Mouse (Mus musculus) forebrain, embryonic 16.5 days (tissue): Measurements from ENCODE around the gene Negr1. TPM values are rescaled to one million over a fixed set of nuclear protein-coding genes. Genes with fewer than 3 reads are reported as not detected.

Source experiments
- ATAC-seq: fragments of 200-750 bp; cut with Nextera tagmentation; 2 replicates; pipeline ENCODE4 v1.8.0; 2017; ENCODE audit warnings: mild to moderate bottlenecking, moderate library complexity
- H3K27ac ChIP-seq: fragments of 300-500 bp; sonication (generic); 2 replicates; pipeline ENCODE4 v1.5.1; 2014; ENCODE audit warnings: low read length, control low read depth
- H3K27me3 ChIP-seq: fragments of 300-500 bp; sonication (generic); replicated peaks from 2 replicates; pipeline ENCODE4 v1.6.1; 2014; ENCODE audit warnings: low read length; ENCODE audit not compliant: control insufficient read depth, insufficient read depth
- H3K36me3 ChIP-seq: fragments of 300-500 bp; sonication (generic); 2 replicates; pipeline ENCODE4 v1.6.1; 2014; ENCODE audit not compliant: control insufficient read depth, insufficient read depth
- H3K4me1 ChIP-seq: fragments of 300-500 bp; sonication (generic); replicated peaks from 2 replicates; pipeline ENCODE4 v1.6.1; 2014; ENCODE audit warnings: low read length; ENCODE audit not compliant: control insufficient read depth, insufficient read depth
- H3K4me2 ChIP-seq: fragments of 300-500 bp; sonication (generic); 2 replicates; pipeline ENCODE4 v1.6.1; 2014; ENCODE audit warnings: mild to moderate bottlenecking, low read length, control low read depth
- H3K4me3 ChIP-seq: fragments of 300-500 bp; sonication (generic); replicated peaks from 2 replicates; pipeline ENCODE4 v1.5.1; 2014; ENCODE audit warnings: mild to moderate bottlenecking, low read length, control low read depth
- H3K9ac ChIP-seq: fragments of 300-500 bp; sonication (generic); replicated peaks from 2 replicates; pipeline ENCODE4 v1.6.1; 2014; ENCODE audit warnings: low read depth, low read length, control low read depth
- H3K9me3 ChIP-seq: fragments of 300-500 bp; sonication (generic); 2 replicates; pipeline ENCODE4 v1.6.1; 2016; ENCODE audit warnings: low read length; ENCODE audit not compliant: control insufficient read depth
- WGBS: fragments of 180-500 bp; shearing (Covaris S2); extraction: QIAGEN DNeasy Blood & Tissue Kit; methylation state at CpG from one replicate; pipeline ENCODE4 v1.1.7; 2014; 5-methylcytosine and 5-hydroxymethylcytosine counted together
- polyA plus RNA-seq: library from polyadenylated mRNA; unstranded; fragments of >200 nt; fragmentation: Nextera tagmentation; extraction: Ambion mirVana; gene quantifications from 2 replicates; pipeline ENCODE4 v1.2.1, GENCODE M21; 2015

The Negr1 gene
- polyA plus RNA-seq = 38.1 and 44.7 TPM in 2 replicates

GRCm38 (mm10) chr3:156561524-156562423 lies at the start of gene Negr1:
TSS of gene Negr1 (plus strand) at chr3:156561794.
- under 1% methylated on average over 58 of the region's 79 CpGs for WGBS
- Histone ChIP-seq H3K4me2 (peak within 1 kb of the TSS; percentile 76), H3K9me3 (no peaks in the 10 kb centered on the region), H3K9ac (peak within 1 kb of the TSS; percentile 70), H3K27ac (peak within 1 kb of the TSS; percentile 98), H3K4me1 (peaks cover 22% of the 10 kb centered on the region), H3K4me3 (peak within 1 kb of the TSS; percentile 73), H3K27me3 (no peaks in the 10 kb centered on the region), H3K36me3 (no peaks in the 10 kb centered on the region)
- peak; percentile 79 for ATAC-seq

GRCm38 (mm10) chr3:156526461-156526933 lies 35.1 kb upstream of the Negr1 start:
- Histone ChIP-seq H3K27me3 (no peaks in the 10 kb centered on the region), H3K4me2 (peak overlapping the region; percentile 12; the same call in 1 of the 2 replicates), H3K9me3 (no peaks in the 10 kb centered on the region), H3K36me3 (no peaks in the 10 kb centered on the region), H3K4me3 (no peak overlapping the region), H3K4me1 (peaks cover 9% of the 10 kb centered on the region), H3K9ac (no peak overlapping the region), H3K27ac (peak overlapping the region; percentile 61)
- 11% methylated on average over 8 of the region's 8 CpGs for WGBS
- peak; percentile 83 for ATAC-seq

GRCm38 (mm10) chr3:156527231-156527995 lies 34.2 kb upstream of the Negr1 start:
- H3K4me1 ChIP-seq = peaks cover 9% of the 10 kb centered on the region
- no peaks in the 10 kb centered on the region for H3K9me3 ChIP-seq
- peak; percentile 68 for ATAC-seq
- no peak overlapping the region for H3K4me2 ChIP-seq
- H3K27ac ChIP-seq = peak overlapping the region; percentile 24; the same call in 1 of the 2 replicates
- no peak overlapping the region for H3K9ac ChIP-seq
- 79% methylated on average over 2 of the region's 2 CpGs for WGBS
- H3K27me3 ChIP-seq = no peaks in the 10 kb centered on the region
- no peak overlapping the region for H3K4me3 ChIP-seq
- H3K36me3 ChIP-seq = no peaks in the 10 kb centered on the region

- Histone ChIP-seq H3K4me1 (peaks cover 22% of the 10 kb centered on the region), H3K4me3 (peak overlapping the region; percentile 73), H3K27me3 (no peaks in the 10 kb centered on the region), H3K4me2 (peak overlapping the region; percentile 76), H3K9me3 (no peaks in the 10 kb centered on the region), H3K9ac (peak overlapping the region; percentile 64), H3K27ac (peak overlapping the region; percentile 98), H3K36me3 (no peaks in the 10 kb centered on the region; the same call in 1 of the 2 replicates)
- 5% methylated on average over 8 of the region's 8 CpGs for WGBS
- no peak for ATAC-seq
These were observed 2.2 kb upstream of the Negr1 start for GRCm38 (mm10) chr3:156559441-156559825.

- Histone ChIP-seq H3K4me3 (peak overlapping the region; percentile 73), H3K27ac (peak overlapping the region; percentile 98), H3K4me1 (peaks cover 22% of the 10 kb centered on the region), H3K27me3 (no peaks in the 10 kb centered on the region), H3K9ac (peak overlapping the region; percentile 64), H3K9me3 (no peaks in the 10 kb centered on the region), H3K4me2 (peak overlapping the region; percentile 76), H3K36me3 (no peaks in the 10 kb centered on the region; the same call in 1 of the 2 replicates)
- ATAC-seq = no peak
- WGBS = 1% methylated on average over 19 of the region's 19 CpGs
These were observed 1.6 kb upstream of the Negr1 start for GRCm38 (mm10) chr3:156559826-156560471.

- Histone ChIP-seq H3K4me3 (peak overlapping the region; percentile 73), H3K36me3 (no peaks in the 10 kb centered on the region), H3K4me2 (peak overlapping the region; percentile 76), H3K27me3 (no peaks in the 10 kb centered on the region), H3K9me3 (no peaks in the 10 kb centered on the region), H3K4me1 (peaks cover 22% of the 10 kb centered on the region), H3K9ac (peak overlapping the region; percentile 70), H3K27ac (peak overlapping the region; percentile 98)
- peak; percentile 92 for ATAC-seq
- WGBS = under 1% methylated on average over 27 of the region's 27 CpGs
These were observed 828 bp upstream of the Negr1 start for GRCm38 (mm10) chr3:156560766-156561165.

- ATAC-seq = no peak
- Histone ChIP-seq H3K27me3 (no peaks in the 10 kb centered on the region), H3K4me2 (peak overlapping the region; percentile 76), H3K9me3 (no peaks in the 10 kb centered on the region), H3K9ac (peak overlapping the region; percentile 63), H3K27ac (peak overlapping the region; percentile 95), H3K4me3 (peak overlapping the region; percentile 73), H3K36me3 (no peaks in the 10 kb centered on the region), H3K4me1 (peaks cover 22% of the 10 kb centered on the region)
- 2% methylated on average over 10 of the region's 10 CpGs for WGBS
These were observed 811 bp downstream of the Negr1 start for GRCm38 (mm10) chr3:156562424-156562785.

- ATAC-seq = no peak
- peak overlapping the region; percentile 73 for H3K4me3 ChIP-seq
- H3K4me2 ChIP-seq = peak overlapping the region; percentile 76
- H3K4me1 ChIP-seq = peaks cover 22% of the 10 kb centered on the region
- WGBS = 15% methylated on average over 2 of the region's 2 CpGs
- no peaks in the 10 kb centered on the region for H3K36me3 ChIP-seq
- peak overlapping the region; percentile 63 for H3K9ac ChIP-seq
- no peaks in the 10 kb centered on the region for H3K27me3 ChIP-seq
- no peaks in the 10 kb centered on the region for H3K9me3 ChIP-seq
- peak overlapping the region; percentile 37 for H3K27ac ChIP-seq
These were observed 1.2 kb downstream of the Negr1 start for GRCm38 (mm10) chr3:156562796-156563195.
